Mouse (Mus musculus) gastrocnemius, postnatal 36 days (tissue): ENCODE results near the gene Olfr1305. TPM values are rescaled to one million over a fixed set of nuclear protein-coding genes. Genes with fewer than 3 reads are reported as not detected.

Experiments used
- DNase-seq, 2 experiments: peaks; one replicate each; pipeline ENCODE4 v3.0.0; 2022
- intact Hi-C: fragments of 180-260 bp; cut with DNase I; formaldehyde crosslinking; loops from one replicate; pipeline ENCODE4 v1.15.1; 2025
- long read RNA-seq, 2 experiments: library from polyadenylated mRNA; stranded (forward); transcript quantifications; one replicate each; pipeline ENCODE4 v2.0.0; 2021
- total RNA-seq, 2 experiments: library from RNA; stranded (reverse); gene quantifications; 2 replicates each; pipeline ENCODE4 v1.2.3; 2021

Gene Olfr1305
- not detected for total RNA-seq
- long read RNA-seq, experiment 1, result 0 reads
- long read RNA-seq, experiment 2, result 0 reads

- intact Hi-C loops, result no loop called here
- no peak for DNase-seq
Observed at GRCm38 (mm10) chr2:111877049-111877448, at the start of gene Olfr1305. TSS of gene Olfr1305 (minus strand) at chr2:111877149.

- intact Hi-C loops, result no loop called here
- no peak for DNase-seq
Observed at GRCm38 (mm10) chr2:111916171-111916570, 39.2 kb upstream of the Olfr1305 start, which contains the start of gene Olfr1306. TSS of gene Olfr1306 (minus strand) at chr2:111916271.

GRCm38 (mm10) chr2:111820240-111820639 is 56.7 kb downstream of the Olfr1305 start, which contains the start of gene Olfr1303:
TSS of gene Olfr1303 (minus strand) at chr2:111820340.
- no peak for DNase-seq
- intact Hi-C loops, result no loop called here

Other genes starting within 250 kb of the Olfr1305 start
- not detected for gene Olfr1298, start 227.9 kb downstream of the Olfr1305 start, total RNA-seq
- gene Olfr1299, start 215.7 kb downstream of the Olfr1305 start, total RNA-seq, result not detected
- gene Olfr1301, start 126.1 kb downstream of the Olfr1305 start, total RNA-seq, result not detected
- not detected for gene Olfr1302, start 99.7 kb downstream of the Olfr1305 start, total RNA-seq
- not detected for gene Olfr1303, start 56.8 kb downstream of the Olfr1305 start, total RNA-seq
- gene Olfr1306, start 39.1 kb upstream of the Olfr1305 start, total RNA-seq, result not detected
- gene Olfr1307, start 72.3 kb upstream of the Olfr1305 start, total RNA-seq, result not detected
- not detected for gene Olfr1308, start 87.8 kb upstream of the Olfr1305 start, total RNA-seq
- gene Olfr1309, start 113.1 kb upstream of the Olfr1305 start, total RNA-seq, result not detected
- not detected for gene Olfr1310, start 135.6 kb upstream of the Olfr1305 start, total RNA-seq
- gene Olfr1311, start 147.3 kb upstream of the Olfr1305 start, total RNA-seq, result not detected
- gene Olfr1312, start 173.1 kb upstream of the Olfr1305 start, total RNA-seq, result not detected
- not detected for gene Olfr1313, start 200.7 kb upstream of the Olfr1305 start, total RNA-seq
- gene Olfr1314, start 219.6 kb upstream of the Olfr1305 start, total RNA-seq, result not detected
- not detected for gene Olfr1315-ps1, start 238.3 kb upstream of the Olfr1305 start, total RNA-seq